Mouse (Mus musculus) bone marrow, adult 2 months (tissue): Measurements from ENCODE around the gene Tmcc1. TPM values are rescaled to one million over a fixed set of nuclear protein-coding genes. Genes with fewer than 3 reads are reported as not detected.
"Not testable (repeated sequence)": the region's sequence is repeated elsewhere in the genome, so short reads cannot be mapped to it uniquely, and the experiment has no call there.

Experiments
- H3K27ac ChIP-seq: fragments of 200-500 bp; 2 replicates; pipeline ENCODE4 v1.5.1; 2012; ENCODE audit warnings: low read depth, mild to moderate bottlenecking, control low read depth, inconsistent platforms, low read length; ENCODE audit not compliant: control insufficient read depth, poor library complexity, insufficient read depth
- H3K4me1 ChIP-seq: fragments of 200-500 bp; 2 replicates; pipeline ENCODE4 v1.6.1; 2011; ENCODE audit warnings: low read length; ENCODE audit not compliant: control insufficient read depth, insufficient read depth
- H3K4me3 ChIP-seq: fragments of 200-500 bp; replicated peaks from 2 replicates; pipeline ENCODE3; 2011; ENCODE audit warnings: mild to moderate bottlenecking, low read depth, low read length, control low read depth; ENCODE audit not compliant: control insufficient read depth
- CTCF ChIP-seq: fragments of 200-500 bp; IDR thresholded peaks from 2 replicates; pipeline ENCODE4 v1.5.1; 2011; ENCODE audit warnings: low read length, control low read depth; ENCODE audit not compliant: control insufficient read depth, insufficient read depth
- POLR2A ChIP-seq: fragments of 200-500 bp; IDR thresholded peaks from 2 replicates; pipeline ENCODE4 v1.6.1; 2011; ENCODE audit warnings: low read depth, mild to moderate bottlenecking, control low read depth, low read length, borderline replicate concordance; ENCODE audit not compliant: control insufficient read depth
- WGBS: fragments of 180-500 bp; shearing (Covaris S2); methylation state at CpG from one replicate; pipeline ENCODE4 v1.1.7; 2018; 5-methylcytosine and 5-hydroxymethylcytosine counted together
- polyA plus RNA-seq: library from polyadenylated mRNA; stranded (reverse); fragments of >200 nt; gene quantifications from 2 replicates; pipeline ENCODE4 v1.2.4, GENCODE M21; 2011; ENCODE audit warnings: low replicate concordance; ENCODE audit not compliant: missing spikeins, insufficient read depth, insufficient read length

The Tmcc1 gene
- polyA plus RNA-seq, 1 experiment: 33.6 TPM

GRCm38 (mm10) chr6:116131771-116132170 lies 61.5 kb downstream of the Tmcc1 start:
- Histone ChIP-seq H3K27ac (no peak overlapping the region), H3K4me1 (no peaks in the 10 kb centered on the region; the same call in 1 of the 2 replicates), H3K4me3 (peak overlapping the region; percentile 67)
- 37% methylated on average over 1 of the region's 1 CpGs for WGBS
- TF ChIP-seq CTCF (no peak), POLR2A (no peak)

- Histone ChIP-seq H3K4me3 (no peak overlapping the region), H3K4me1 (no peaks in the 10 kb centered on the region; the same call in 1 of the 2 replicates), H3K27ac (no peak overlapping the region)
- TF ChIP-seq POLR2A (no peak), CTCF (no peak)
- WGBS: 33% methylated on average over 1 of the region's 1 CpGs
Measured at GRCm38 (mm10) chr6:116128710-116129109, 64.6 kb downstream of the Tmcc1 start.

- Histone ChIP-seq H3K4me3 (no peak overlapping the region), H3K27ac (no peak overlapping the region), H3K4me1 (no peaks in the 10 kb centered on the region)
- TF ChIP-seq POLR2A (no peak), CTCF (no peak)
Measured at GRCm38 (mm10) chr6:116127918-116128443, 65.3 kb downstream of the Tmcc1 start.

- Histone ChIP-seq H3K4me3 (no peak overlapping the region), H3K4me1 (no peaks in the 10 kb centered on the region), H3K27ac (no peak overlapping the region)
- no peak for TF ChIP-seq CTCF
- no peak for TF ChIP-seq POLR2A
Measured at GRCm38 (mm10) chr6:116126577-116126976, 66.7 kb downstream of the Tmcc1 start.

GRCm38 (mm10) chr6:116122881-116123280 lies 70.4 kb downstream of the Tmcc1 start:
- H3K4me3 ChIP-seq: no peak overlapping the region
- no peak for TF ChIP-seq CTCF
- TF ChIP-seq POLR2A: no peak
- WGBS: 78% methylated on average over 1 of the region's 1 CpGs
- H3K27ac ChIP-seq: no peak overlapping the region
- H3K4me1 ChIP-seq: no peaks in the 10 kb centered on the region

GRCm38 (mm10) chr6:116119669-116120068 lies 73.6 kb downstream of the Tmcc1 start:
- TF ChIP-seq POLR2A: no peak
- no peak for TF ChIP-seq CTCF
- no peak overlapping the region for H3K27ac ChIP-seq
- no peak overlapping the region for H3K4me3 ChIP-seq
- 83% methylated on average over 4 of the region's 4 CpGs for WGBS
- H3K4me1 ChIP-seq: no peaks in the 10 kb centered on the region

- not testable (repeated sequence) for H3K4me3 ChIP-seq, H3K4me1 ChIP-seq, H3K27ac ChIP-seq
- 82% methylated on average over 6 of the region's 6 CpGs for WGBS
Measured at GRCm38 (mm10) chr6:116116634-116117033, 76.7 kb downstream of the Tmcc1 start.

GRCm38 (mm10) chr6:116110588-116110987 lies 82.7 kb downstream of the Tmcc1 start:
- no peak overlapping the region for H3K27ac ChIP-seq
- no peak for TF ChIP-seq POLR2A
- TF ChIP-seq CTCF: no peak
- no peak overlapping the region for H3K4me3 ChIP-seq
- H3K4me1 ChIP-seq: no peaks in the 10 kb centered on the region; the same call in 1 of the 2 replicates
- 55% methylated on average over 4 of the region's 4 CpGs for WGBS
